Mouse (Mus musculus): ENCODE data around the gene Hgfac.

DNA sequence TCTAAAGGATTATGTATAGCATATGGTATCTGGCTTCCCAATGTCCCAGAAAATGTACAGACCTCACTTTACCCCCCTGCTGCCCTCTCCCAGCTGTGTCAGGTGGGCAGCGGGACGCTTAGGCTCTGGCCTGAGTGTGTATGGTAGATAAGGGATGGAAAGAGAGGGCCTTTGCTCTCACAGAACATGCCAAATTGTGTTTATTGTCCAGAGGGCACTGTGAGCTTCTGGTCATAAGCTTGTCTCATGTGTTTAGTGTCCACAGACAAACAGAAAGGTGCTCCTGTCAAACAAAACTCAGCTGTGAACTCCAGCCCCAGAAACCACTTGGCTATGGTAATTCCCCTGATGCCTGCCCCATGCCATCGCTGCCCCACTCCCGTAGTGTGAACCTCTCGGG, 11.6 kb upstream of the Hgfac start:
- TF ChIP-seq CTCF (conservative IDR thresholded peaks at IDR 0.05; ENCODE audit: insufficient read depth, insufficient read length, low read depth, low read length), result no peak
- TF ChIP-seq POLR2A (IDR thresholded peaks at IDR 0.05; ENCODE audit: low read depth, low read length), result no peak

Data from kidney, adult 2 months (tissue).